Mouse (Mus musculus) embryonic facial prominence, embryonic 11.5 days (tissue): ENCODE measurements around the gene Rnf26. TPM values are rescaled to one million over a fixed set of nuclear protein-coding genes. Genes with fewer than 3 reads are reported as not detected.

Source experiments
- ATAC-seq: fragments of 200-750 bp; cut with Nextera tagmentation; replicated peaks from 2 replicates; pipeline ENCODE4 v1.8.0; 2017; ENCODE audit warnings: low read depth; ENCODE audit not compliant: insufficient number of reproducible peaks, low FRiP score, low TSS enrichment
- DNase-seq: peaks from one replicate; pipeline ENCODE4 v3.0.0-alpha.2; 2015; ENCODE audit warnings: low spot score
- H3K27ac ChIP-seq: fragments of 300-500 bp; sonication (generic); replicated peaks from 2 replicates; pipeline ENCODE4 v1.5.1; 2014; ENCODE audit warnings: mild to moderate bottlenecking, low read depth, low read length, control low read depth
- H3K27me3 ChIP-seq: fragments of 300-500 bp; sonication (generic); 2 replicates; pipeline ENCODE4 v1.6.1; 2014; ENCODE audit warnings: mild to moderate bottlenecking, low read length, moderate library complexity, mixed read lengths; ENCODE audit not compliant: control insufficient read depth, insufficient read depth
- H3K36me3 ChIP-seq: fragments of 300-500 bp; sonication (generic); replicated peaks from 2 replicates; pipeline ENCODE4 v1.6.1; 2014; ENCODE audit warnings: low read depth, mild to moderate bottlenecking, low read length, moderate library complexity, mixed read lengths; ENCODE audit not compliant: control insufficient read depth, insufficient read depth
- H3K4me1 ChIP-seq: fragments of 300-500 bp; sonication (generic); 2 replicates; pipeline ENCODE4 v1.6.1; 2014; ENCODE audit warnings: low read length, mixed read lengths; ENCODE audit not compliant: control insufficient read depth, insufficient read depth
- H3K4me2 ChIP-seq: fragments of 300-500 bp; sonication (generic); 2 replicates; pipeline ENCODE4 v1.6.1; 2014; ENCODE audit warnings: low read depth, mild to moderate bottlenecking, control low read depth, low read length, moderate library complexity
- H3K4me3 ChIP-seq: fragments of 300-500 bp; sonication (generic); 2 replicates; pipeline ENCODE4 v1.5.1; 2014; ENCODE audit warnings: low read depth, low read length, control low read depth
- H3K9ac ChIP-seq: fragments of 300-500 bp; sonication (generic); replicated peaks from 2 replicates; pipeline ENCODE4 v1.6.1; 2014; ENCODE audit warnings: mild to moderate bottlenecking, control low read depth, low read length
- H3K9me3 ChIP-seq: fragments of 300-500 bp; sonication (generic); replicated peaks from 2 replicates; pipeline ENCODE4 v1.6.1; 2016; ENCODE audit warnings: mild to moderate bottlenecking, low read length, inconsistent platforms, mixed read lengths; ENCODE audit not compliant: control insufficient read depth
- WGBS: fragments of 180-500 bp; shearing (Covaris S2); extraction: QIAGEN DNeasy Blood & Tissue Kit; methylation state at CpG from one replicate; pipeline ENCODE4 v1.1.7; 2014; 5-methylcytosine and 5-hydroxymethylcytosine counted together
- polyA plus RNA-seq: library from polyadenylated mRNA; unstranded; fragments of >200 nt; fragmentation: Nextera tagmentation; extraction: Ambion mirVana; gene quantifications from 2 replicates; pipeline ENCODE4 v1.2.1, GENCODE M21; 2014

Gene Rnf26
- polyA plus RNA-seq, 1 experiment from 2014 or later = 59.5 TPM

DNA sequence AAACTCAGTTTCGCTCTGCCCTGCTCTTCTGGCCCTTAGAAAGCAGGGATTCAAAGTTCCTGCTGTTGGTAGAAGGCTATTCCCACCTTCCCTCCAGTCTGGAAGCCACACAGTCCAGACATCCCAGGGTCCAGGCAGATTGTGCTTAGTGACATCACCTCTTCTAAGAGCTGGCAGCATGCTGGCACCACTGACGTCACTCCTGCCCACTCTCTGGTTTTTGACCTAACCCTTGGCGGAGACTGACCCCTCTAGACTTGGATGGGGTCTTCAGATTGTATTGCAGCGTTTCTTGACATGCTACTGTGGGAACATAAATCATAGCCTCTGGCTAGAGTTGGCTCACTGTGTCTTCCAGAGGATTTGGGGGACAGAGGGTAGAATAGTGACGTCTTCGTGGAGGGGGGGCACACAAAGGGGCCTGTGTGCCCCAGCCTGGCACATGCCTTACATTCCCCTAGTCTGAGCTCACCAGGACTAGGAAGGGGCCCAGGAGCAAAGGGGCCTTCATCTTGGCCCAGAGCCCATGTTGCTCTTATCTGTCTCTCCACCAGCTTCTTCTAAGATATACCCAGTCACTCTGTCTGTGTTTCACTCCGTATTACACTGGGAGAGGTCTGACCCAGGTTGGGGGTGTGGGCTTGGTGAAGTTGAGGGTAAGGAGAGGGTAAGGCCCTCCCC is 22.6 kb upstream of the Rnf26 start:
- H3K27ac ChIP-seq = no peak overlapping the region
- H3K4me1 ChIP-seq = peaks cover 5% of the 10 kb centered on the region
- H3K9ac ChIP-seq = peak overlapping the region; percentile 60

DNA sequence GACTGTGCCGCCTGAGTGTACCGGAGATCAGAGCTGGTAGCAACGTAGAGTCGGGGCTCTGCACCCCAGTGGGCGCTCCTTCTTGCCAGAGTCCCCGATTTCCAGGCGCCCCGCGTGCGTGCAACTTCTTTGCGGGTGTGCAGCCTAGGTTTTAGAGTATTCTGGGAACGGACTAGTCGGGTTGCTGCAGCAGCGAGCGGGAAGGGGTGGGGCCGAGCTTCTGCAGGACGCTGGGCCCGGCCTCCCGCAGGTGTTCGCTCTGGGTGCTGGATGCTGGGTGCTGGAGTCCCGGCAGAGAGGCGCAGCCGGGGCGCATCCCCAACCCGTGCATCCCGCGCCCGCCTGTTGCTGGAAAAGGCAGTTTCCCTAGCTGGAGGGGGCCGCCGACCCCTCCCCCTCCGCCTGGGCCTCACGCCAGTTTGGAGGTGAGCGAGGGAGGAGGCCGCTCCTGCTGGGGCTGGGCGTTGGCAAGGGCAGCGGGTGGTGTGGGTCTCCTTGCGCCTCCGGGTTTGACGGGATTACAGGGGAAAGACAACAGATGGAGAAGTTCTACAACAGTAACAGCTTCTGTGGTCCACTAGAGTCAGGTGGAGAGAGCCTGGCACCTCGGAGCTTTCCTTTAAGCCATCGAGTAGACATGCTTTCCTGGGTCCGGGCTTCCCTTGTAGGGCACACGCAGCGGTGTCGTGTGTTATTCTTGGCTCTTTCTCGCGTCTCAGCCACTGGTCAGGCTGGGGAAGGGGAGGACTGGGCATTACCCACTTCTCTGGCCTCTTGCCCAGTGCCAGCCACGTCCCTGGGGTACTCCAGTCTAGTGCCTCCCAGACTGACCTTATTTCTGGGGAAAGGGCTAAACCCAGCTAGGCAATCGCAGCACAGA is 21.8 kb upstream of the Rnf26 start:
- H3K36me3 ChIP-seq = no peaks in the 10 kb centered on the region
- ATAC-seq (no peak), DNase-seq (peak; percentile 18)
- peaks cover 8% of the 10 kb centered on the region for H3K4me1 ChIP-seq
- H3K27ac ChIP-seq = no peak overlapping the region
- 3% methylated on average over 49 of the region's 49 CpGs for WGBS
- H3K4me3 ChIP-seq = peak overlapping the region; percentile 58
- H3K27me3 ChIP-seq = peaks cover 25% of the 10 kb centered on the region
- H3K4me2 ChIP-seq = peak overlapping the region; percentile 90
- peak overlapping the region; percentile 60 for H3K9ac ChIP-seq
- no peaks in the 10 kb centered on the region for H3K9me3 ChIP-seq

More for the DNA sequence above, 22.6 kb upstream of the Rnf26 start:
- Histone ChIP-seq H3K27me3 (peaks cover 25% of the 10 kb centered on the region), H3K9me3 (no peaks in the 10 kb centered on the region), H3K4me2 (peak overlapping the region; percentile 90), H3K4me3 (peak overlapping the region; percentile 58), H3K36me3 (no peaks in the 10 kb centered on the region)
- WGBS = 57% methylated on average over 7 of the region's 7 CpGs
- no peak for ATAC-seq
- no peak for DNase-seq

DNA sequence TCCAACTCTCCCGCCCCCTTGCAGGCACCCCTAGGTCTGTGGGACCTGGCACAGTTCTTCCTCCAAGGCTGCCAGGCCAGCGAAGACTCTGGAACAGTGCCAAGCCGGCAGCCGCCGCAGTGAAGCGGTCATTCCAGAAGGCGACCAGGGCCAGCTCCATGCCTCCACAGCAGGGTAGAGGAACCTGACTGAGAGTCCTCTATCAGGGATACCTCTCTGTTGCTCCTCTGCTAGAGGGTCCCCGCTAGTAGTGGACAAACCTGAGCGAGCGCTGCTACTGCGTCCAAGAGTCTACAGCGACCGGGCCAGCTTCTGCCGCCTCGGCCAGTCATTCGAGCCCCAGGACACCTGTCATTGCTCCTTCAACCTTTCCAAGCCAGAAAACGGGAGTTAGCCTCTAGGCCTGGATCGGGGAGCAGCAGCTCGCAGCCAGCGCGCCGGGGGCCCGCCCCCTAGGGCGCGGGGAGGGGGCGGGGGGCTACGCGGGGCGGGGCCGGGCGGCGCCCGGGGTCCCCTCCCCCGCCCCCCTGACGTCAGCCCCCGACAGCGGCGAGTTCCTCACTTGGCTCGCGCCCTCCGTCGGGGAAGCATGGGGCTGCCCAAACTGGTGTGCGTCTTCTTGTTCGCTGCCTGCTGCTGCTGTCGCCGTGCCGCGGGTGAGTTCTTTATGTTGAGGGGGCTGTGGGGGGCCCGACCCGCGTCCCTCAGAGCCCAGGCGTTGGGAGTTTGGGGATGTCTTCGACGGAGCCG is 21.0 kb upstream of the Rnf26 start, which contains the start of gene Mcam:
TSS of gene Mcam (plus strand) at position 369 of the 750 bp plus-strand sequence.
- peak; percentile 76 for DNase-seq
- Histone ChIP-seq H3K27ac (0 out of 2 replicates have a peak within 1 kb of the TSS, but pooled peaks have one; percentile 35), H3K36me3 (no peaks in the 10 kb centered on the region), H3K4me3 (peak within 1 kb of the TSS; percentile 58), H3K4me1 (peaks cover 9% of the 10 kb centered on the region), H3K9ac (peak within 1 kb of the TSS; percentile 60), H3K27me3 (peaks cover 25% of the 10 kb centered on the region), H3K9me3 (no peaks in the 10 kb centered on the region), H3K4me2 (peak within 1 kb of the TSS; percentile 90)
- 1% methylated on average over 52 of the region's 55 CpGs for WGBS
- ATAC-seq = no peak; the same call in 1 of the 2 replicates

DNA sequence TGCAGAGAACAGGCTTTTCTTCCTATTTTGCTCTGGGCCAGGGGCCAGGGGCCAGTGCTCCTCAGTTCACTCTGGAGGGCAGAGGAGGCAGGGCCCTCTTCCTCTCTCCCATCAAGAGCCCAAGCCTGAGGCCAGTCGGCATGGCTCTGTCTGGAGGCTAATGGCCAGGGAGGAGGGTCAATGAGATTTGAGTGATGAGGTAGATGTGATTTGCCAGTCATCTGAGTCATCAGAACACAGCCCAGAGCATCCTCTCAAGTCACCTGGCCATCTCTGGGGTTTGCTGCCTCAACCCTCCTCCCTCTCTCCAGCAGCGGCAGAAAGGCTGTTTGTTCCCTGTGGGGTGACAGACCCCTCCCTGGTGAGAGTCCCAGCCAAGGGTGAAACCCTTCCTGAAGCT is 20.0 kb upstream of the Rnf26 start:
- H3K4me2 ChIP-seq = peak overlapping the region; percentile 90
- H3K4me3 ChIP-seq = peak overlapping the region; percentile 5; the same call in 1 of the 2 replicates
- DNase-seq = no peak
- no peak overlapping the region for H3K27ac ChIP-seq
- ATAC-seq = no peak
- 15% methylated on average over 2 of the region's 2 CpGs for WGBS
- peaks cover 9% of the 10 kb centered on the region for H3K4me1 ChIP-seq
- H3K9ac ChIP-seq = 0 out of 2 replicates have a peak overlapping the region, but pooled peaks have one; percentile 18
- no peaks in the 10 kb centered on the region for H3K9me3 ChIP-seq
- no peaks in the 10 kb centered on the region for H3K36me3 ChIP-seq
- H3K27me3 ChIP-seq = peaks cover 25% of the 10 kb centered on the region

DNA sequence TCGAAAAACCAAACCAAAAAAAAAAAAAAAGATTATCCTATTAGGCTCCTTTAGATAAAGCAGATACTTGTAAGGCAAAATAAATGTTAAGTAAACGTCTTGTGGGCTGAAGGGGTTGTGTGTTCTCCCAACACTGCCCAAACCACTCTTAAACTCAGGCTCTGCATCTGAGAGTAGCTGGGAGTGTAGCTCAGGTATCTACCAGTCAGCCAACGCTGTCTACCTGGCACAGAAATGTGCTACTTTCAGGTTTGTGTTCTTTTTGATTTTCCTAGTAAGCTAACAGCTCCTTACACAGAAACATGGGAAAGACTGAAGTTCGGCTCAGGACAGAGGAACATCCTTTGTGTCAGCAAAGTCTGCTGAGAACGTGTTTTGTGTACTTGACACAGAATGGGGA is 18.9 kb upstream of the Rnf26 start:
- no peaks in the 10 kb centered on the region for H3K36me3 ChIP-seq
- H3K27me3 ChIP-seq = peaks cover 25% of the 10 kb centered on the region
- H3K27ac ChIP-seq = no peak overlapping the region
- DNase-seq (no peak), ATAC-seq (no peak)
- H3K4me1 ChIP-seq = peaks cover 9% of the 10 kb centered on the region
- WGBS = 62% methylated on average over 5 of the region's 5 CpGs
- H3K4me2 ChIP-seq = no peak overlapping the region
- no peak overlapping the region for H3K4me3 ChIP-seq
- H3K9ac ChIP-seq = no peak overlapping the region
- H3K9me3 ChIP-seq = no peaks in the 10 kb centered on the region

DNA sequence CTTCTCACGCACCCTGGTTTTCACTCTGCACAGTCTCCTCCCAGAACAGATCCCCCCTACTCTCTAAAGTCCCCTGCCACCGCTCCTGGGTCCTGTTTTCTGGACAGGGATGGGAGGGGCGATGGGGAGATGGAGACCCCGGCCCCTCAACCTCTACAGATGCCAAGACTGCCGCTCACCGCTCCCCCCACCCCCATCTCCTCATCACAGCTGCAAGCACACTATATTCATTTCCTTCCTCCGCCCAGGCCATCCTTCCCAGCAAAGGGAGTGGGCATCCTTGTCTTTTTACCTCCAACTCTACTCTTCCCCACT is 17.9 kb upstream of the Rnf26 start:
- Histone ChIP-seq H3K27me3 (peaks cover 24% of the 10 kb centered on the region), H3K4me2 (no peak overlapping the region), H3K27ac (no peak overlapping the region), H3K36me3 (no peaks in the 10 kb centered on the region), H3K9ac (no peak overlapping the region; the same call in 1 of the 2 replicates), H3K4me3 (no peak overlapping the region), H3K4me1 (peaks cover 9% of the 10 kb centered on the region), H3K9me3 (no peaks in the 10 kb centered on the region)
- no peak for DNase-seq
- no peak for ATAC-seq
- 28% methylated on average over 7 of the region's 7 CpGs for WGBS

DNA sequence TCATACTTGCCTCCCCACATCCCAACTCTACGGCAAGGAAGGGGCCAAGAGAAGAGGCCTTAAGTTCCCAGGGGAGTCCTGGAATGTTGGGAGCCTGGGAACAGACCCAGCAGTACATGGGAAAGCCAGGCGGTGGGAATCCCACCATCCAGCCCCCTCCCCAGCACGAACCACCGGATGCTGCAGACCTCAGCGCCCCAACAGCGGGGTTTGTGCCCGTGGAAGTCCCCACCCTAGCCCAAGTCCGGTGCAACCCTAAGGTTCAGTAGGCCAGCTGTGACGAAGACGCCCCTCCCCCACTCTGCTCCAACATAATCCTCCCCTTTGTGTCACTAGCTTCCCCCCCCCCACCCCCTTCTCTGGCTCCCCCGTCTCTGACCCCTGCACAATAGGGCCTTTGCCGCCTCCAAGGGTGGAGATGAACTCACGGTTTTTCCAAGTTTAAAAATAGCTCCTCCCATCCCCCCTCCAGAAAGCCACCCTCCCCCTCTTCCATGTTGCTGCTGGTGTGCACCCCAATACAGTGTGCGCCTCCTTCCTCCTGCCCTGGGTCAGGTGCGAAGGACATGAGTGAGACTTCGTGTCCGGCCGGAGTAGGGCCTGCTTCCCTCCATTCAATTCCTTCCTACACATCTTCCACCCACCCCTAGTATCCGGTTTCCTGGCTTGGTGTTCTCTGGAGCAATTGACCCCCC is 17.4 kb upstream of the Rnf26 start:
- Histone ChIP-seq H3K4me3 (peak overlapping the region; percentile 33; the same call in 1 of the 2 replicates), H3K27me3 (peaks cover 22% of the 10 kb centered on the region), H3K4me1 (peaks cover 9% of the 10 kb centered on the region), H3K9ac (no peak overlapping the region; the same call in 1 of the 2 replicates), H3K4me2 (peak overlapping the region; percentile 74), H3K9me3 (no peaks in the 10 kb centered on the region), H3K27ac (peak overlapping the region; percentile 29; the same call in 1 of the 2 replicates), H3K36me3 (no peaks in the 10 kb centered on the region)
- DNase-seq = peak; percentile 56
- ATAC-seq = peak; percentile 55
- 8% methylated on average over 17 of the region's 19 CpGs for WGBS
